Mouse (Mus musculus) spleen, postnatal 36 days (tissue): ENCODE data around the gene Ndrg4.
"Not testable (repeated sequence)": the region's sequence is repeated elsewhere in the genome, so short reads cannot be mapped to it uniquely, and the experiment has no call there.

Experiments
- DNase-seq, 2 experiments: peaks; one replicate each; pipeline ENCODE4 v3.0.0; 2022; ENCODE audit warnings: low spot score in 2 of 2, mixed read lengths in 1 of 2

The Ndrg4 gene

GRCm38 (mm10) chr8:95676631-95677030 lies at the start of gene Ndrg4:
Gene Ndrg4, plus strand, starts transcription at chr8:95676980.
- no peak for DNase-seq

- DNase-seq, result no peak
Observed at GRCm38 (mm10) chr8:95632840-95633239, 43.9 kb upstream of the Ndrg4 start.

GRCm38 (mm10) chr8:95633262-95634062 lies 43.3 kb upstream of the Ndrg4 start, which contains the start of gene Gins3:
Gene Gins3, plus strand, starts transcription at chr8:95633453.
- DNase-seq, result peak; percentile 89 to 93

GRCm38 (mm10) chr8:95634063-95634340 lies 42.8 kb upstream of the Ndrg4 start:
- no peak for DNase-seq

- DNase-seq, result no peak
Observed at GRCm38 (mm10) chr8:95644942-95645341, 31.8 kb upstream of the Ndrg4 start.

GRCm38 (mm10) chr8:95648251-95648650 lies 28.5 kb upstream of the Ndrg4 start:
- DNase-seq, result no peak

GRCm38 (mm10) chr8:95653351-95653750 lies 23.4 kb upstream of the Ndrg4 start:
- DNase-seq, result no peak

- no peak for DNase-seq
Observed at GRCm38 (mm10) chr8:95655831-95656230, 20.9 kb upstream of the Ndrg4 start.

- DNase-seq, result no peak
Observed at GRCm38 (mm10) chr8:95656316-95657002, 20.3 kb upstream of the Ndrg4 start.

- no peak for DNase-seq
Observed at GRCm38 (mm10) chr8:95657523-95657922, 19.3 kb upstream of the Ndrg4 start.

- no peak for DNase-seq
Observed at GRCm38 (mm10) chr8:95660334-95660882, 16.4 kb upstream of the Ndrg4 start.

- DNase-seq, result no peak
Observed at GRCm38 (mm10) chr8:95661085-95661484, 15.7 kb upstream of the Ndrg4 start.

- DNase-seq, result no peak
Observed at GRCm38 (mm10) chr8:95661575-95661974, 15.2 kb upstream of the Ndrg4 start.

- no peak for DNase-seq
Observed at GRCm38 (mm10) chr8:95662885-95663598, 13.7 kb upstream of the Ndrg4 start.

- DNase-seq, result no peak
Observed at GRCm38 (mm10) chr8:95663599-95663949, 13.2 kb upstream of the Ndrg4 start.

- not testable (repeated sequence) for DNase-seq
Observed at GRCm38 (mm10) chr8:95665813-95666452, 10.8 kb upstream of the Ndrg4 start.

GRCm38 (mm10) chr8:95668163-95668958 lies 8.4 kb upstream of the Ndrg4 start:
- DNase-seq, result no peak

- no peak for DNase-seq
Observed at GRCm38 (mm10) chr8:95669967-95670366, 6.8 kb upstream of the Ndrg4 start.

- no peak for DNase-seq
Observed at GRCm38 (mm10) chr8:95671861-95672260, 4.9 kb upstream of the Ndrg4 start.

GRCm38 (mm10) chr8:95672811-95673210 lies 4.0 kb upstream of the Ndrg4 start:
- DNase-seq, result no peak

GRCm38 (mm10) chr8:95677591-95678023 lies 827 bp downstream of the Ndrg4 start:
- DNase-seq, result no peak
